Mouse (Mus musculus) layer of hippocampus, postnatal 10 days (tissue): ENCODE data around the gene Tmem236. TPM values are rescaled to one million over a fixed set of nuclear protein-coding genes. Genes with fewer than 3 reads are reported as not detected.

ENCODE experiments used
- DNase-seq, 2 experiments: peaks; one replicate each; pipeline ENCODE4 v3.0.0; 2021; ENCODE audit warnings: low spot score in 2 of 2
- microRNA-seq, 2 experiments: library from miRNA; unstranded; fragments of <30 nt; microRNA quantifications; one replicate each; pipeline ENCODE4 v1.2.0; 2021
- total RNA-seq, 2 experiments: library from RNA; stranded (reverse); gene quantifications; 2 replicates each; pipeline ENCODE4 v1.2.3; 2021

Tmem236 gene
- total RNA-seq, 2 experiments from 2014 or later = 0.09 to 0.20 TPM

- no peak for DNase-seq
Observed at GRCm38 (mm10) chr2:14244668-14245067, 70.3 kb downstream of the Tmem236 start.

- DNase-seq = no peak
Observed at GRCm38 (mm10) chr2:14249839-14250564, 75.7 kb downstream of the Tmem236 start.

GRCm38 (mm10) chr2:14251938-14252337, 77.6 kb downstream of the Tmem236 start:
- DNase-seq = no peak

- no peak for DNase-seq
Observed at GRCm38 (mm10) chr2:14258345-14258850, 84.1 kb downstream of the Tmem236 start.

GRCm38 (mm10) chr2:14262090-14262489, 87.8 kb downstream of the Tmem236 start:
- no peak for DNase-seq

- DNase-seq = no peak
Observed at GRCm38 (mm10) chr2:14269160-14269559, 94.8 kb downstream of the Tmem236 start.

Small RNA genes within 50 kb of the gene (microRNA-seq; reads per million reads assigned to microRNA genes)
- gene Mir511 = 2.9 to 4.1 reads per million in 2 experiments

Other genes starting within 250 kb of the Tmem236 start
- 10 to 100 TPM; 33.2 to 36.2 TPM for gene Hacd1, start 118.4 kb upstream of the Tmem236 start, total RNA-seq
- 100 to 1,000 TPM; 108 to 110 TPM for gene Stam, start 100.4 kb upstream of the Tmem236 start, total RNA-seq
- 1 to 10 TPM; 7.1 to 7.5 TPM for gene Mrc1, start 54.9 kb downstream of the Tmem236 start, total RNA-seq
- 10 to 100 TPM; 28.1 to 31.1 TPM for gene Slc39a12, start 213.8 kb downstream of the Tmem236 start, total RNA-seq